Mouse (Mus musculus) heart, embryonic 12.5 days (tissue): ENCODE data around the gene Zfp687. TPM values are rescaled to one million over a fixed set of nuclear protein-coding genes. Genes with fewer than 3 reads are reported as not detected.
A peak's percentile ranks its signal among the peaks of the same experiment; 100 is the strongest.

Source experiments
- ATAC-seq: fragments of 200-750 bp; cut with Nextera tagmentation; 2 replicates; pipeline ENCODE4 v1.8.0; 2017; ENCODE audit warnings: moderate TSS enrichment, moderate library complexity; ENCODE audit not compliant: insufficient number of reproducible peaks, low FRiP score
- H3K27ac ChIP-seq: fragments of 300-500 bp; sonication (generic); 2 replicates; pipeline ENCODE4 v1.5.1; 2016; ENCODE audit warnings: mild to moderate bottlenecking, moderate library complexity; ENCODE audit not compliant: poor library complexity, severe bottlenecking
- H3K27me3 ChIP-seq: fragments of 300-500 bp; sonication (generic); replicated peaks from 2 replicates; pipeline ENCODE4 v1.6.1; 2016; ENCODE audit warnings: mild to moderate bottlenecking, moderate library complexity
- H3K36me3 ChIP-seq: fragments of 300-500 bp; sonication (generic); 2 replicates; pipeline ENCODE4 v1.6.1; 2016; ENCODE audit warnings: mild to moderate bottlenecking, moderate library complexity
- H3K4me1 ChIP-seq: fragments of 300-500 bp; sonication (generic); replicated peaks from 2 replicates; pipeline ENCODE4 v1.6.1; 2016; ENCODE audit warnings: mild to moderate bottlenecking
- H3K4me2 ChIP-seq: fragments of 300-500 bp; sonication (generic); 2 replicates; pipeline ENCODE4 v1.6.1; 2016; ENCODE audit warnings: mild to moderate bottlenecking, moderate library complexity
- H3K4me3 ChIP-seq: fragments of 300-500 bp; sonication (generic); 2 replicates; pipeline ENCODE4 v1.5.1; 2016; ENCODE audit warnings: mild to moderate bottlenecking
- H3K9ac ChIP-seq: fragments of 300-500 bp; sonication (generic); 2 replicates; pipeline ENCODE4 v1.6.1; 2016; ENCODE audit warnings: mild to moderate bottlenecking, moderate library complexity
- H3K9me3 ChIP-seq: fragments of 300-500 bp; sonication (generic); replicated peaks from 2 replicates; pipeline ENCODE4 v1.6.1; 2016; ENCODE audit warnings: mild to moderate bottlenecking, moderate library complexity
- WGBS: fragments of 180-500 bp; shearing (Covaris S2); methylation state at CpG from one replicate; pipeline ENCODE4 v1.1.7; 2016; 5-methylcytosine and 5-hydroxymethylcytosine counted together
- polyA plus RNA-seq: library from polyadenylated mRNA; unstranded; fragments of >200 nt; fragmentation: Nextera tagmentation; extraction: Ambion mirVana; gene quantifications from 2 replicates; pipeline ENCODE4 v1.2.1, GENCODE M21; 2016

The Zfp687 gene
- polyA plus RNA-seq, 1 experiment from 2014 or later, result 23.2 TPM

GRCm38 (mm10) chr3:94989159-94989761, 26.0 kb downstream of the Zfp687 start:
- no peaks in the 10 kb centered on the region for H3K9me3 ChIP-seq
- H3K36me3 ChIP-seq, result peaks cover 39% of the 10 kb centered on the region
- H3K9ac ChIP-seq, result no peak overlapping the region; the same call in 1 of the 2 replicates
- ATAC-seq, result no peak
- H3K4me1 ChIP-seq, result peaks cover 47% of the 10 kb centered on the region
- H3K27ac ChIP-seq, result no peak overlapping the region
- H3K4me2 ChIP-seq, result peak overlapping the region; percentile 21
- no peak overlapping the region for H3K4me3 ChIP-seq
- no peaks in the 10 kb centered on the region for H3K27me3 ChIP-seq
- 27% methylated on average over 9 of the region's 9 CpGs for WGBS

- peak overlapping the region; percentile 41; the same call in 1 of the 2 replicates for H3K27ac ChIP-seq
- H3K4me2 ChIP-seq, result no peak overlapping the region
- no peaks in the 10 kb centered on the region for H3K9me3 ChIP-seq
- H3K9ac ChIP-seq, result no peak overlapping the region
- H3K36me3 ChIP-seq, result peaks cover 38% of the 10 kb centered on the region
- H3K4me3 ChIP-seq, result no peak overlapping the region
- ATAC-seq, result peak; percentile 87
- no peaks in the 10 kb centered on the region for H3K27me3 ChIP-seq
- peaks cover 47% of the 10 kb centered on the region for H3K4me1 ChIP-seq
These were observed 27.7 kb downstream of the Zfp687 start for GRCm38 (mm10) chr3:94987578-94987977.

GRCm38 (mm10) chr3:94985513-94985912, 29.7 kb downstream of the Zfp687 start:
- 95% methylated on average over 2 of the region's 2 CpGs for WGBS
- no peak overlapping the region for H3K9ac ChIP-seq
- H3K4me3 ChIP-seq, result no peak overlapping the region
- H3K9me3 ChIP-seq, result no peaks in the 10 kb centered on the region
- no peak overlapping the region for H3K27ac ChIP-seq
- H3K36me3 ChIP-seq, result peaks cover 42% of the 10 kb centered on the region
- H3K4me1 ChIP-seq, result peaks cover 47% of the 10 kb centered on the region
- no peak for ATAC-seq
- H3K4me2 ChIP-seq, result no peak overlapping the region
- no peaks in the 10 kb centered on the region for H3K27me3 ChIP-seq

- H3K4me1 ChIP-seq, result peaks cover 39% of the 10 kb centered on the region
- no peaks in the 10 kb centered on the region for H3K27me3 ChIP-seq
- H3K36me3 ChIP-seq, result peaks cover 42% of the 10 kb centered on the region
- H3K4me3 ChIP-seq, result no peak overlapping the region
- no peak overlapping the region for H3K9ac ChIP-seq
- no peak overlapping the region for H3K4me2 ChIP-seq
- no peak overlapping the region for H3K27ac ChIP-seq
- WGBS, result 89% methylated on average over 11 of the region's 11 CpGs
- H3K9me3 ChIP-seq, result no peaks in the 10 kb centered on the region
- ATAC-seq, result no peak
These were observed 30.9 kb downstream of the Zfp687 start for GRCm38 (mm10) chr3:94984312-94984711.

GRCm38 (mm10) chr3:94974528-94975422, 40.5 kb downstream of the Zfp687 start, which contains the start of gene Pi4kb:
Gene Pi4kb (plus strand): TSS chr3:94974731.
- peak within 1 kb of the TSS; percentile 88 for H3K27ac ChIP-seq
- H3K27me3 ChIP-seq, result no peaks in the 10 kb centered on the region
- peaks cover 16% of the 10 kb centered on the region for H3K4me1 ChIP-seq
- peak within 1 kb of the TSS; percentile 98 for H3K9ac ChIP-seq
- peak within 1 kb of the TSS; percentile 97 for H3K4me3 ChIP-seq
- peaks cover 19% of the 10 kb centered on the region for H3K36me3 ChIP-seq
- no peaks in the 10 kb centered on the region for H3K9me3 ChIP-seq
- peak; percentile 94 for ATAC-seq
- peak within 1 kb of the TSS; percentile 79 for H3K4me2 ChIP-seq
- WGBS, result under 1% methylated on average over 53 of the region's 57 CpGs

GRCm38 (mm10) chr3:94974026-94974527, 41.2 kb downstream of the Zfp687 start:
- Histone ChIP-seq H3K4me1 (peaks cover 16% of the 10 kb centered on the region), H3K9me3 (no peaks in the 10 kb centered on the region), H3K36me3 (peaks cover 15% of the 10 kb centered on the region), H3K4me3 (peak overlapping the region; percentile 97), H3K9ac (peak overlapping the region; percentile 66), H3K27me3 (no peaks in the 10 kb centered on the region), H3K4me2 (peak overlapping the region; percentile 79), H3K27ac (peak overlapping the region; percentile 34; the same call in 1 of the 2 replicates)
- peak; percentile 6; the same call in 1 of the 2 replicates for ATAC-seq
- WGBS, result 16% methylated on average over 9 of the region's 9 CpGs

GRCm38 (mm10) chr3:94973620-94974019, 41.6 kb downstream of the Zfp687 start:
- ATAC-seq, result no peak
- 91% methylated on average over 5 of the region's 5 CpGs for WGBS
- Histone ChIP-seq H3K27me3 (no peaks in the 10 kb centered on the region), H3K27ac (no peak overlapping the region; the same call in 1 of the 2 replicates), H3K9ac (peak overlapping the region; percentile 66), H3K4me2 (peak overlapping the region; percentile 79), H3K4me3 (peak overlapping the region; percentile 97), H3K36me3 (peaks cover 12% of the 10 kb centered on the region), H3K4me1 (peaks cover 16% of the 10 kb centered on the region), H3K9me3 (no peaks in the 10 kb centered on the region)

- Histone ChIP-seq H3K27ac (no peak overlapping the region), H3K9ac (no peak overlapping the region), H3K36me3 (peaks cover 7% of the 10 kb centered on the region), H3K4me3 (no peak overlapping the region), H3K9me3 (no peaks in the 10 kb centered on the region), H3K4me1 (peaks cover 16% of the 10 kb centered on the region), H3K4me2 (no peak overlapping the region), H3K27me3 (no peaks in the 10 kb centered on the region)
- no peak for ATAC-seq
- 66% methylated on average over 3 of the region's 3 CpGs for WGBS
These were observed 42.7 kb downstream of the Zfp687 start for GRCm38 (mm10) chr3:94972552-94972951.

GRCm38 (mm10) chr3:94965878-94966277, 49.4 kb downstream of the Zfp687 start:
- 60% methylated on average over 1 of the region's 1 CpGs for WGBS

GRCm38 (mm10) chr3:94964989-94965388, 50.3 kb downstream of the Zfp687 start:
- no peak for ATAC-seq
- Histone ChIP-seq H3K4me2 (no peak overlapping the region), H3K27ac (no peak overlapping the region), H3K9me3 (no peaks in the 10 kb centered on the region), H3K4me1 (no peaks in the 10 kb centered on the region), H3K27me3 (no peaks in the 10 kb centered on the region), H3K9ac (no peak overlapping the region), H3K36me3 (no peaks in the 10 kb centered on the region), H3K4me3 (no peak overlapping the region)
- WGBS, result 89% methylated on average over 1 of the region's 1 CpGs

More at GRCm38 (mm10) chr3:94965878-94966277, 49.4 kb downstream of the Zfp687 start:
- no peaks in the 10 kb centered on the region for H3K36me3 ChIP-seq
- no peaks in the 10 kb centered on the region for H3K9me3 ChIP-seq
- H3K27me3 ChIP-seq, result no peaks in the 10 kb centered on the region
- H3K9ac ChIP-seq, result no peak overlapping the region
- H3K4me1 ChIP-seq, result no peaks in the 10 kb centered on the region
- ATAC-seq, result no peak
- no peak overlapping the region for H3K27ac ChIP-seq
- no peak overlapping the region for H3K4me2 ChIP-seq
- no peak overlapping the region for H3K4me3 ChIP-seq

GRCm38 (mm10) chr3:94960322-94960721, 54.9 kb downstream of the Zfp687 start:
- H3K36me3 ChIP-seq, result peaks cover 36% of the 10 kb centered on the region
- peaks cover 13% of the 10 kb centered on the region; the same call in 1 of the 2 replicates for H3K4me1 ChIP-seq
- H3K4me3 ChIP-seq, result no peak overlapping the region
- H3K9me3 ChIP-seq, result no peaks in the 10 kb centered on the region
- H3K27ac ChIP-seq, result no peak overlapping the region
- WGBS, result 55% methylated on average over 5 of the region's 5 CpGs
- no peak for ATAC-seq
- H3K9ac ChIP-seq, result no peak overlapping the region
- H3K4me2 ChIP-seq, result no peak overlapping the region
- no peaks in the 10 kb centered on the region for H3K27me3 ChIP-seq
